Mouse (Mus musculus) lung, adult 10 weeks (tissue): ENCODE results near the gene Acap1. TPM values are rescaled to one million over a fixed set of nuclear protein-coding genes. Genes with fewer than 3 reads are reported as not detected.

ENCODE experiments used
- polyA plus RNA-seq: library from polyadenylated mRNA; stranded (reverse); fragments of 350-450 nt; fragmentation: Illumina TruSeq; extraction: RNeasy Lipid Tissue Mini Kit (QIAGEN cat#74804); gene quantifications from one replicate; pipeline ENCODE4 v1.2.3, GENCODE M21; 2014; ENCODE audit warnings: low read depth, low replicate concordance; ENCODE audit not compliant: insufficient read depth

Acap1 gene
- 9.7 TPM for polyA plus RNA-seq

DNA sequence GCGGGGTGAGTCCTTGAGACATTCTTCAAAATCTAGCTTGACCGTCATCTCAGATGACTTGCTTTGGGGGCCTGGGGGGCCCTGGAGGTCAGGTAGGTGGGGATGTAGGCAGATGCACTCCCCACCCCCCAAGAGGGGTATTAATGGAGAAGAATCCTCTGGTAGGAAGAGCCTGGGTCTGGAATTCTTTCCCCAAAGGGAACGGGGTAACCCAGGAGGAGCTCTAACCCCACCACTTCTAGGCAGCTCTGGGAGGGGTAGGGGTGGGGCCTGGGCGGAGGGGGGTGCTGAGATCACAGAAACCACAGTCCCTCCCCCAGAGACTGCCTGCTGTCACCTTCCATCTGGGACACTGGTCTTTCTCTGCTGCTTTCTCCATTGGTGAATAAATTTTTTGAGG, at the start of gene Acap1:
Gene Acap1 (minus strand): TSS at position 249 of the 400 bp plus-strand sequence.

DNA sequence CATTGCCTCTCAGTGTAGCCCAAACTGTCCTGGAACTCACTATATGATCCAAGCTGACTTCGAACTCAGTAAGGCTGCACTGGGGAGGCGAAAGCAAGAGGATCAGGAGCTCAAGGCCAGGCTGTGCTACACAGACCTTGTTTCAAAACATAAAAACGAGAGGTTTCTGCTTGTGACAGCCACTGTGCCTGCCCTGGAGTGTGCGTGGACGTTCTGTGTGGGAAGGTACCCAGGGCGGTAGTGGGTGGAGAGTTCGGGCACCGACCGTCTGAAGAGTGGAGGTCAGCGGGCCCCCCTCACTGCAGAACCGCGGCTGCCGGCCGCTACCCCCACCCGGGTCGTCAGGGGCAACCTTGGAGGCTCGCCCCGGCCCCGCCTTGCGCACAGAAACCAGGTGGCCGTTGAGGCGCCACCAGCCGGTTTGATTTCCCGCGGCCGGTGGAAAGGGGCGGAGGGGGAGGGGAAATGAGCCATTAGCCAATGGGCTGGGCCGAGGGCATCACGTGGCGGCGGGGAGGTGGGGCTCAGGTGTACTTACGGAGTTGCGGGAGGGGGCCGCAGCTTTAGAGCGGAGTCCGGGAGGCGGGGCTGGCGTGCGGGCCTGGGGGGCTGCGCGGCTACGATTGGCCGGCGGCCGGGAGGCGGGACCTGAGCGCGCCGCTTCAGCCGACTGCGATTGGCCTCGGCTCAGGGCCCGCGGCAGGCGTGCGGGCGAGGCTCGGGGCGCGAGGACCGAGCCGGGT, 40.0 kb upstream of the Acap1 start, which contains the start of gene Ybx2:
Gene Ybx2 (plus strand): TSS at position 660 of the 743 bp plus-strand sequence.

GRCm38 (mm10) chr11:69921114-69922011, 26.0 kb upstream of the Acap1 start, which contains the start of gene Eif5a:
Gene Eif5a (minus strand): TSS chr11:69921958.

GRCm38 (mm10) chr11:69913554-69914371, 18.4 kb upstream of the Acap1 start, which contains the start of gene Gps2:
Gene Gps2 (plus strand): TSS chr11:69913888.

DNA sequence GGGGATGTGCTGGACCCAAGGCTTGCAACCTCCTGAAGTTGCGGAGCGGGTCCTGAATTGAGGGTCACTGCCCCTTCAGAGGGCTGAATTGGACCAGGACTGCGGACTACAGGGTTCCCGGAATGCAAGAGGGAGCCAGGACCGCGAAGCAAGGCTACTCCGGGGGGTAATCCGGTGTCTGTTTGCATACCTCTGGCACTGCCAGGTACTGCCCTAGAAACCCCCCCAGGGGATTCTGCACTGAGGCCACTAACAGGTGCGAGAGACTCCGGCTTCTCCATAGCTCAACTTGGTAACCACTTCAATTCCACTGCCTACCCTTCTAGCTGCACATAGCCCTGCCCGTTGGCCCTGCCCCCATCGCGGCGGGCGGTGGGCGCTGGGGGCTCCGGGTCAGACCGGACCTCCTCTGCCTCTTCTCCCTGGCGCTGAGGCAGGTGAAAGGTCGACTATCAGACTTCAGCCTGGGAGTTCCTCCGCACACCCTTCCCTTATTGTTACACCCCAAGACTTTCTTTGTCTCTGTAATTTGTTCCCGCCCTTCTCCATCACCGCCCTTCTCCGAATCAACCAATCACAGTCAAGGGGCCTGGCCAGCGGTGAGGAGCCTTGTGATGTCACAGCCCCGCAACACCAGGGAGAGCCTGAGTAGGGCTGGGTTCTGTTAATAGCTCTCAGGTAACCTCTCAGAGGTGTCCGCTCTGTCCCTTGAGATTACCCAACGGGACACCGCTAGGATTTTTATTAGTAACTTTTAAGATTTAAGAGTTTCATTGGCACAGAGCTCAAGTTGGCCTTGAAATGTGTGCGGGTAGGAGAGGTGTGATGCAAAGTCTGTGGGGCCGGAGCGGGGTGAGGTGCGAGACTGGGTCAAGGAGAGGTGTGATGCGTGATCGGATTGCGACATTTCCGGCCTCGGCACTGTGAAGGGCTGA, 5.4 kb upstream of the Acap1 start, which contains the start of the genes 2810408A11Rik and Neurl4:
Gene 2810408A11Rik (minus strand): TSS at position 517 of the 935 bp plus-strand sequence.
Gene Neurl4 (plus strand): TSS at position 602 of the 935 bp plus-strand sequence.

GRCm38 (mm10) chr11:69880853-69881603, 14.3 kb downstream of the Acap1 start, which contains the start of gene Kctd11:
Gene Kctd11 (minus strand): TSS chr11:69881406.

GRCm38 (mm10) chr11:69877878-69878277, 17.5 kb downstream of the Acap1 start, which contains the start of gene Tmem95:
Gene Tmem95 (minus strand): TSS chr11:69878018.

GRCm38 (mm10) chr11:69858113-69858998, 37.0 kb downstream of the Acap1 start, which contains the start of gene Tnk1:
Gene Tnk1 (minus strand): TSS chr11:69858730.

GRCm38 (mm10) chr11:69846198-69846680, 49.1 kb downstream of the Acap1 start, which contains the start of gene Plscr3:
Gene Plscr3 (plus strand): TSS chr11:69846376.

DNA sequence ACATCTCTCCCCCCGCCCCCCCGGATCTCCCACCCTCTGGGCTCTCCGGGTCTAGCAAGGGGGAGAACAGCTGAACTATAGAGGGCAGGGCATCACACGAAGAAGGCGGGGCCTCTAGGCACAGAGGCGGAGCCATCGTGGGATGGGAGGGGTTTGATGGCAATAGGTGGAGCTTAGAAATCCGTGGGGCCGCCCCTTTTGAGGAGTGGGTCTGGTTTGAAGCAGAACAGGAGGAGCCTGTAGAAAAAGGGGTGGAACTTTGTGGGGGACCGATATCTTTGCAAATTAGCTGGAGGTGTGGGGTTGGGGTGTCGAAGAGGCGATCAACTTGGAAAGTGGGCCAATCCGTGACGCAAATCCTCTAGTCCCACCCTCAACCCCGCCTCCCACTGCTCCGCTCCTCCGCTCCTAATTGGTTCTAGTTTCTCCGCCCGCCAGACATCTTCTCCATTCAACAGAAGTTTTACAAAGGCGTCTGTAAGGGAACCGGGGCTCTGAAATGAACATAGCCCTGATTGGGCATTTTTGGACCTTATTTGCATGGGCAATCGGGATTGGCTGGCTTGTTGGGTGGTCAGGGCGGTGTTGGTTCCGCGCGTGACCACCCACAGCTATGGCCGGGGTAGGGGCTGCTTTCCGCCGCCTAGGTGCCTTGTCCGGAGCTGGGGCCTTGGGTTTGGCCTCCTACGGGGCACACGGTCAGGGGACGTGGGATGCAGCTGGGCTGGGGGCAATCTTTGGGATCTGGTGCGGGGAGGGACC, 57.2 kb downstream of the Acap1 start, which contains the start of gene Tmem256:
Gene Tmem256 (plus strand): TSS at position 563 of the 762 bp plus-strand sequence.

DNA sequence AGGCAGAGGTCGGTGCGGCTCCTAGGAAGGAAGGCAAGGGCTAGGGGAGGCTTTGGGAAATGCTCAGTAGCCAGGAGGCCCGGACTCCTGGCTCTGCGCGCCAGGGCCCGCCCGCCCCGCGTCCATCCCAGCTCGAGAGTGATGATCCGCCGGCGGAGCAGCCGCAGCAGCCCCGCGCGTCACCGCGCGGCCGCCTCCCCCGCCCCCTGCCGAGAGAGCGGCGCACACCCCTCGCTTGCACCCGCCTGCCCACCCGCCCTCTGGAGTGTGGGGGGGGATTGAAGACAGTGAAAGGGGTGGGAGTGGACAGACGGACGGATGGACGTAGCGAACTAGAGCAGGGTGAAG, 57.8 kb downstream of the Acap1 start, which contains the start of gene Nlgn2:
Gene Nlgn2 (minus strand): TSS at position 181 of the 348 bp plus-strand sequence.

Other genes starting within 250 kb of the Acap1 start
- gene Sox15, start 240.2 kb downstream of the Acap1 start, polyA plus RNA-seq = not detected
- 53.4 TPM for gene Mpdu1, start 232.9 kb downstream of the Acap1 start, polyA plus RNA-seq
- 44.2 TPM for gene Cd68, start 229.4 kb downstream of the Acap1 start, polyA plus RNA-seq
- gene Eif4a1, start 223.1 kb downstream of the Acap1 start, polyA plus RNA-seq = 289 TPM
- 47.0 TPM for gene Senp3, start 213.5 kb downstream of the Acap1 start, polyA plus RNA-seq
- gene Tnfsf13, start 209.8 kb downstream of the Acap1 start, polyA plus RNA-seq = 23.3 TPM
- 48.4 TPM for gene Tnfsf12, start 199.7 kb downstream of the Acap1 start, polyA plus RNA-seq
- gene Tnfsfm13, start 199.4 kb downstream of the Acap1 start, polyA plus RNA-seq = 24.8 TPM
- 16.2 TPM for gene Polr2a, start 136.9 kb downstream of the Acap1 start, polyA plus RNA-seq
- gene Slc35g3, start 133.6 kb downstream of the Acap1 start, polyA plus RNA-seq = 0.85 TPM
- 25.6 TPM for gene Zbtb4, start 129.6 kb downstream of the Acap1 start, polyA plus RNA-seq
- 10.1 TPM for gene Chrnb1, start 99.6 kb downstream of the Acap1 start, polyA plus RNA-seq
- gene Fgf11, start 93.7 kb downstream of the Acap1 start, polyA plus RNA-seq = 3.4 TPM
- 4.9 TPM for gene Tmem102, start 89.9 kb downstream of the Acap1 start, polyA plus RNA-seq
- gene Gm39566, start 80.2 kb downstream of the Acap1 start, polyA plus RNA-seq = not detected
- gene Spem2, start 77.1 kb downstream of the Acap1 start, polyA plus RNA-seq = not detected
- gene Spem1, start 73.4 kb downstream of the Acap1 start, polyA plus RNA-seq = not detected
- 5.3 TPM for gene Nlgn2, start 57.8 kb downstream of the Acap1 start, polyA plus RNA-seq
- gene Tmem256, start 57.0 kb downstream of the Acap1 start, polyA plus RNA-seq = 375 TPM
- gene Plscr3, start 49.2 kb downstream of the Acap1 start, polyA plus RNA-seq = 65.1 TPM
- 5.1 TPM for gene Tnk1, start 36.8 kb downstream of the Acap1 start, polyA plus RNA-seq
- gene Tmem95, start 17.5 kb downstream of the Acap1 start, polyA plus RNA-seq = not detected
- 11.2 TPM for gene Kctd11, start 14.1 kb downstream of the Acap1 start, polyA plus RNA-seq
- 0.77 TPM for gene 2810408A11Rik, start 5.4 kb upstream of the Acap1 start, polyA plus RNA-seq
- 9.9 TPM for gene Neurl4, start 5.5 kb upstream of the Acap1 start, polyA plus RNA-seq
- gene Gps2, start 18.3 kb upstream of the Acap1 start, polyA plus RNA-seq = 43.0 TPM
- 466 TPM for gene Eif5a, start 26.4 kb upstream of the Acap1 start, polyA plus RNA-seq
- gene Ybx2, start 40.3 kb upstream of the Acap1 start, polyA plus RNA-seq = 1.3 TPM
- gene Slc2a4, start 52.6 kb upstream of the Acap1 start, polyA plus RNA-seq = 8.1 TPM
- gene Cldn7, start 69.2 kb upstream of the Acap1 start, polyA plus RNA-seq = 60.8 TPM
- gene Ctdnep1, start 85.6 kb upstream of the Acap1 start, polyA plus RNA-seq = 86.4 TPM
- gene Elp5, start 87.0 kb upstream of the Acap1 start, polyA plus RNA-seq = 40.7 TPM
- gene Gabarap, start 95.6 kb upstream of the Acap1 start, polyA plus RNA-seq = 466 TPM
- gene Phf23, start 100.2 kb upstream of the Acap1 start, polyA plus RNA-seq = 39.5 TPM
- gene Dvl2, start 105.1 kb upstream of the Acap1 start, polyA plus RNA-seq = 6.0 TPM
- gene Acadvl, start 119.9 kb upstream of the Acap1 start, polyA plus RNA-seq = 82.7 TPM
- gene Dlg4, start 121.4 kb upstream of the Acap1 start, polyA plus RNA-seq = 7.3 TPM
- 13.1 TPM for gene Asgr1, start 158.5 kb upstream of the Acap1 start, polyA plus RNA-seq
- 0.41 TPM for gene Asgr2, start 197.1 kb upstream of the Acap1 start, polyA plus RNA-seq
- gene Mgl2, start 234.8 kb upstream of the Acap1 start, polyA plus RNA-seq = 26.9 TPM